Mouse (Mus musculus) layer of hippocampus, adult 9-11 months (tissue): ENCODE results near the gene Kcnq5.
"Not testable (repeated sequence)": the region's sequence is repeated elsewhere in the genome, so short reads cannot be mapped to it uniquely, and the experiment has no call there.

ENCODE experiments used
- DNase-seq: peaks from one replicate; pipeline ENCODE4 v3.0.0; 2022

Kcnq5 gene

DNA sequence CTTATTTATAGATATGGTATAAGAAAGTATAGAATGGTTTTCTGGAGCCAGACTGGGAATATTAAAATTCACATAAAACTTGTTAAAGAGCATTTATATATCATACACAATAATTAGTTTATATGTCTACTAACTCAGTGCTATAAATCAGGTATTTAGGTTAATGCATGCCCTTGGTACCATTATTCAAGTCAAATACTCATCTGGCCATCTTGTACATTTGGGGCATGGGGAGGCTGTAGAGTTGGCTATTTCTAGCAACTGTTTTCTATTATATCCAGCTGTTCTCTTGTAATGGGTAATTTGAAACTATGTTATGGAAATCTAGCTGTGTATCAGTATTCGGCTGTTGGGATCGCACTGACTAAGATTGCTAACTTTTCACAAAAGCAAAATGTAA is 339.3 kb downstream of the Kcnq5 start:
- no peak for DNase-seq

DNA sequence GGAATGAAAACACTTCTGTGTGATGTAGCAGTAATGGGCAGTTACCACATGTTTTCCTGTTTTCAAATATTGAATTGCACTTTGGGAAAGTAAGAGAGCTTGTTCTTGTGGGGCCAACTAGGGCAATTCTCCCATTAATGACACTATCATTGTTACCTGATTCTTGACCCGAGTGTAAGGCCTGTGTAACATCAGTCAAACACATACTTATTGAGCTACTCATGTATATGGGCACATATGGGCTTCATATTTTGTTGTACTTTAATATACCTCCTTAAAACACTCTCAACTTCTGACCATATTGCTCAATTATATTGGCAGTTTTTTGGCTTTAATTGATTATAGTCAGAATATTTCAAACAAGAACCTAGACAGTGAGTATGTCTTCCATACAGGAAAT is 339.7 kb downstream of the Kcnq5 start:
- no peak for DNase-seq

DNA sequence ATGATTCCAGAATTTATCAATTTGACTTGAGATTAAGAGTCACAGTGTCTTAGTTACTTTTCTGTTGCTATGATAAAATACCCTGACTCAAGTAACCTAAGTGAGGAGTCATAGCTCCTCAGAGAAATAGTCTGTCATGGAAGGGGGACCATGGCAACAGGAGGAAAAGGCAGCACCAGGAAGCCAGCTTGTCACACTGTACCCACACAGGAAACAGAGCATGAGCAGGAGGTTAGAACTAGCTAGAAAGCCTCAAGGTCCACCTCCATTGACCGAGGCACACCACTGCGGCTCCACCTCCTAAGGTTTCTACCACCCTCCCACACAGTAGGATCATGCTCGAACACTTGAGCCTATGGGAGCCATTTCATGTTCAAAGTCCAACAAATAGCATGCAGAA is 343.0 kb downstream of the Kcnq5 start:
- no peak for DNase-seq

DNA sequence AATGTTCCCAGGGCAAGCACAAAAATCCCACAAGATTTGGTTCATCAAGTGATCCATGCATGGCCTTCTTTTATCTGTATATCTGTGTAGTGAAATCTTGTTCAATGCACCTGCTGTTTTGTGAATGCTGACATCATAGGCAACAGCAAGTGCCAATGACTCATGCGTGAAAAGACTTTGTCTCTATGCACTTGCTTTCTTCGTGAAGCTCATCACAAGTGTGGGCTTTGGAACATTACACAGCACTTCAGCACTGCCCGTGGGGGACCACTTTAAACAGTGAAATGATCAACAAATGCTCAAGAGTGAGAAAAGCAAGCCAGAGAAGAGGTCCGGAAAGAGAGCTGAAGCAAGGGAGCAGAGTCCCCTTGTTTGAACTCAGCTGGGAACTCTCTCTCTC is 345.1 kb downstream of the Kcnq5 start:
- DNase-seq, result no peak

- no peak for DNase-seq
Measured at GRCm38 (mm10) chr1:21613933-21614332, 347.8 kb downstream of the Kcnq5 start.

GRCm38 (mm10) chr1:21604003-21604402 is 357.7 kb downstream of the Kcnq5 start:
- no peak for DNase-seq

DNA sequence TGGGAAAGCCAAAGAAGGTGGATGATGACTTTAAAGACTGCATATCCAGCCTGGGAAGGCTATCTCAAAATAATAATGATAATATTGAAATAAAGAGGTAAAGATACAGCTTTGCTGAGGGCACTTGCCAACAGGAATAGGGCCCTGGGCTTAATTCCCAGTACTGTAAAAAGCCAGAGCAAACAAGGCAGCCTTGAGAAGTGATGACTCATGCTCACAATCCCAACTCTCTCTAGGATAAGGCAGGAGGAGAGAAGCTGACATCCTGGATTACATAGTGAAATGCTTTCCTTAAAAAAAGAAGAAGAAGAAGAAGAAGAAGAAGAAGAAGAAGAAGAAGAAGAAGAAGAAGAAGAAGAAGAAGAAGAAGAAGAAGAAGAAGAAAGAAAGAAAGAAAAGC is 359.2 kb downstream of the Kcnq5 start:
- no peak for DNase-seq

DNA sequence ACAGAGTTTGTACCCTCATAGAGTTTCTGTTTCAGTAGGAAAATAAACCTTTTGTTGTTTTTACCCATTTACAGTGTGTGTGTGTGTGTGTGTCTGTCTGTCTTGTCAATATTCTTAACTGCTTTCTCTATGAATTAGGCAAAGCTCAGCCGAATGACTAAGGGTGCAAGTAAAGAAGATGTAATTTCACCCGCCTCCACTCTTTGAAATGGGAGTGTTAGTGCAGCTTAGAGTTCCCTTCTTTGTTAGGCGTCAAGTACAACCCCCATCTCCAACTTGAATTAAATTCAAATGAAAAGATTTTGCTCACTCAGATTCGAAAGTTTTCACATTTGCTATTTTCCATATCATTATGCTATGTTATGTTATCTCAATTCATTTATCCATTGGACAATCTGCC is 361.1 kb downstream of the Kcnq5 start:
- DNase-seq, result no peak

DNA sequence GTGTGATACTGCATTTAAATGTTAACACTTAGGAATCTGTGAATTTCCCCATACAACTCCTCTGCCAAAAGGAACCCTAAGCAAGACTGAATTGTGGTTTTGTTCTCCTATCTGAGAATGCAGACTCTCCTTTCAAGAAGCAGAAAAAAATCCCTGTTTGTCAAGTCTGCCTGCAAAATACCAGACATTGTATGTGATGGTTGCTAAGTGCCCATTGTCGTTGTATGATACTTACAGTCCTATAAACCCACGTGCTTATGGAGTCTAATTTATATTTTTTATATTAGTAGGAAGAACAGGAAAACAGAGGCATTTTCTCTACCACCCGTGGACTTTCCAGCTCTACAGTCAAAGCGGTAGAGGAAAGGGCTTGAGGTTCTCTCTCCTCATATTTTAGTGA is 367.9 kb downstream of the Kcnq5 start:
- DNase-seq, result no peak

GRCm38 (mm10) chr1:21567397-21567796 is 394.3 kb downstream of the Kcnq5 start:
- not testable (repeated sequence) for DNase-seq

DNA sequence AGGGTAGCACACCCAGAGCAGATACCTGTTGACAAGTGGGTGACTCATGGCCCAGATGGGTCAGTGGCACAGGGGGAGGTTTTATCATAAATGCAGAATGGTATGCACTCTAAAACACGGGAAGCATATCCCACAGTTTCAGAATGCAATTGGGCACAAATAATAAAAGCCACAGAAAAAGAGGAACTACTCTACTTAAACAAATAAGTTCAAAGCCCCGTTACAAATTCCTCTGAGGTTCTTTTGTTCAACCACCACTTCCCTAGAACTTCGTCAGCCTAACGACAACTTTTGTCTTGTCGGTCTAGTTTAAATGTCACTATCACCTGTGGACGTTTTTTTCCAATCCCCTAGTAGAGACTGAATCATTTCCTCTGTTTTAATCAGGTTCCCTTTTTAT is 407.1 kb downstream of the Kcnq5 start:
- no peak for DNase-seq

GRCm38 (mm10) chr1:21552715-21553114 is 409.0 kb downstream of the Kcnq5 start:
- DNase-seq, result no peak

DNA sequence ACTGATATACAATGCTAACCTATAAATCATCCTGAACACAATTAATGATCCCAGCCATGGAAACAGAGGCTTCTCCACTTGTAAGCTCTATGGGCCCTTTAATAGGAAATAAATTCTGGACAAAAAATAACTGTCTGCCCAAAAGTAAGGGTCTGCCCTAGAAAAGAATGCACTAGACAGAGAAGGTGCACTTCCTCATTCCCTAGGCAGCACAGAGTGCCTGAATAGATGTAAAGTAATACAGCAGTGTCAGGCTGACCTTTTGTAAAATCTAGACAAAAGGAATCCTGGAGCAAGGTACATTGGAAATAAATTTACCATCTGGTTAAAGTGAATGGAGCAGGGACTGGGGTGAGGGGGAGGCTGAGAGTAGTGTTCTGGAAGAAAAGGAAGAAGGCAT is 417.8 kb downstream of the Kcnq5 start:
- no peak for DNase-seq

DNA sequence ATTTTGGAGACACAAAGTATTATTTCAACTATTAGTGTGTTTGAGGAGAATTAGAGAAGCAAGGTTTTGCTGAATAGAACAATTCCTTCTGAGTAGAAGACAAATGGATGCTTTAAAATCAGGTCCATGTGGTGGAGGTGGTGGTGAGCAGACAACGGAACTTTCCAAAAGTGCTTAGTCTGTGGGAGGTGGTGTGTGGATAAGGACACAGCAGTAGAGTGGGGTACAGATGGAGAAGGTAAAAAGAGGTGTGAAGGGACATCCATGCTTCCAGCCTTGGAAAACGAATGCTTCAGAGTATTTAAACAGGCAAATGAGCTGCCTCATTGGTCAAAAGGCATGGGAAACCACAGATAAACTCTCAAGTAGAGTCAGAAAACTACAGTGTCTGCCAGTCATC is 422.3 kb downstream of the Kcnq5 start:
- DNase-seq, result no peak

DNA sequence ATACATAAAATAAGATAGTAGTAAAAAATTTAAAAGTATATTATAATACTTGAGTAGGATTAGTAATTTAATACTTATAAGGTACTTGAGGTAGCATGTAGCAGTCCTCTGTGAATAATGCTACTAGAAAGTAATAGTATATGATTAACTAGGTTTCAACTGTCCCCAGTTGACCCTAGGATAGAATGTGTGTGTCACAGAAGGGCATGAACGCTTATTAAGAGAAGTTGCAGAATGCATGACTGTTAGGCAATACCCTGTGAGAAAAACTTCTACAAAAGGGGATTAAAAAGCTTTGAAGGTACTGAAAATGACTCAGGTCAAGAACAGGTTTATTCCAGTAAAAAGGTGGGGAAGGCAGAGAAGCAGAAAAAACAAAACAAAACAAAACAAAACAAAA is 430.9 kb downstream of the Kcnq5 start:
- DNase-seq, result no peak

- DNase-seq, result no peak
Measured at GRCm38 (mm10) chr1:21521995-21522394, 439.7 kb downstream of the Kcnq5 start.

GRCm38 (mm10) chr1:21521475-21521874 is 440.3 kb downstream of the Kcnq5 start:
- DNase-seq, result no peak

- no peak for DNase-seq
Measured at GRCm38 (mm10) chr1:21520116-21520645, 441.6 kb downstream of the Kcnq5 start.

DNA sequence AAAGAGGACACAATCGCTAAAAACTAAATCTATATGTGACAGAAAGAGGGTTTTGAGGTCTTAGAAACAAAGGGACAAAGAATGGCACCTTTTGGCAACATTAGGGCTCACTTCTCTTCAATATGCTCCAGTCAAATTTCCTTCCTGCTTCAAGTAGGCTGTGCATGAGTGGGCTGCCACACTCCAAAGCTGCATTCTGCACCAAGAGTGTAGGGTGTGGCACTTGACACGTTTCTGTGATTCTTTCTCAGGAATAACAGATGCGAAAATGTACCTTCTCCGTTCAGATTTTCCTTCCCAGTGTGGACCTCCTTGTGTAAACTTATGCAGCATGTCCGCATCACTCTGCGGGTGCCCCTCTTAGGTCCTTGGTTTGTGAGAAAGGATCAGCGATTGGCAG is 455.1 kb downstream of the Kcnq5 start:
- DNase-seq, result no peak

DNA sequence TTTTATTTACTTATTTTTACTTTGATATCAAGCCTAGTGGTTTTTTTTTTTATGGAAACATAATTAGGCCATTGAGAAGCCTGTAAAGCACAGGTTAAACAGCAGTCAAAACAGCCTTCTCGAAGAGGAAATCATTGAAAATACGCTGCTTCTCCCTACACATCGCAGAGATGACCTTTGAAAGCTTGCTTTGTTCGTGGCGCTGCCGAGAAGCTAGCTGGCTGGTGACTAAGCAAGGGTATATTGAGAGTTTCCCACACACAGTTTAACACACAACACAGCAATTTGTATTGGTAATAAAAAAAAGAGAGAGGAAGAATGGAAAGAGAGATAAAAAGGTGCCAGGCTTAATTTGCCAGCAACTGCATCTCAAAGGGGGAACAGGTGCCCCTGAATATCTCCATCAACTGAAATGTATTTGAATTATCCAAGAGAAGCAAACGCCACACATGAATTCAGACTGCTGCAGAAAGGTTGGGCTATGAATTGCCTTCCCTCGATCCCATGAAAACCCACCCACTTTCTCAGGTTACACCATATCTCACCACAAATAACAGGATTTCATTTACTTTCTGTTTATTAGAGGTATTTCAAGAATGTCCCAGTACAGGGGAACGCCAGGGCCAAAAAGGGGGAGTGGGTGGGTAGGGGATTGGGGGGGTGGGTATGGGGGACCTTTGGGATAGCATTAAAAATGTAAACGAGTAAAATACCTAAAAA is 461.8 kb downstream of the Kcnq5 start:
- no peak for DNase-seq

DNA sequence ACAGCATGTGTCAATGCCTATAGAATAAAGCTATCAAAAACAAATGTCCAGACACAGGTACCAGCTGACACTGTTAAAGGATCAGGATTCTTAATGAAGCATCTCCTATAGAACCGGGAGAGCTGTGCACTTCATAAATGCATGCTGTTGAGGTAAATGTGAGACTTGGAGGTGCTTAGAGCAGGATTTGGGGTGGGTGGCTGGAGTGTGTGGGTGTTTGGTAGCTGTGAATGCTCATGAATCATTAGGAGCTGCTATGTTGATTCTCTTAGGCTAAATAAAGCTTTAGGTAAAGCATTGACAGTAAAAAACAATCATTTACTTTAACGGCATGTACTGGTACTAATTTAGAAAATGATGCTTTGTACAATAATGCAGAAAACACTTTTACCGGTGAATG is 465.4 kb downstream of the Kcnq5 start:
- no peak for DNase-seq

DNA sequence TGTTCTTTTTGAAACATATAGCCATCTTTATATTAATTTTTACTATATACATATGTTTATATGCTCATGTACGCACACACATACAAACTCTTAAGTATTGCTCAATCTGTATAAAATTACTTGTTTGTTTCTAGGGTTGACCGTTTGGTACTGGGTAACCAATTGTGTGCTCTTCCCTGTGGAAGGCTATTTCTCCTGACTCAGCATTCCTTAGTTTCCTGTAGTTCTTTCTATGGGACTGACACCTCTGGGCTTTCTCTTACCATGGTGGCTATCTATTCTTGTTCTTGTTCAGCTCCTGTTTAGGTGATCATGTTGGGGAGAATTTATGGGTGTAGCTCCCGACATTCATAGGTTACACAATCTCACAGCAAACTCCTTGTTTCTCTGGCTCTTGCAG is 473.1 kb downstream of the Kcnq5 start:
- no peak for DNase-seq

DNA sequence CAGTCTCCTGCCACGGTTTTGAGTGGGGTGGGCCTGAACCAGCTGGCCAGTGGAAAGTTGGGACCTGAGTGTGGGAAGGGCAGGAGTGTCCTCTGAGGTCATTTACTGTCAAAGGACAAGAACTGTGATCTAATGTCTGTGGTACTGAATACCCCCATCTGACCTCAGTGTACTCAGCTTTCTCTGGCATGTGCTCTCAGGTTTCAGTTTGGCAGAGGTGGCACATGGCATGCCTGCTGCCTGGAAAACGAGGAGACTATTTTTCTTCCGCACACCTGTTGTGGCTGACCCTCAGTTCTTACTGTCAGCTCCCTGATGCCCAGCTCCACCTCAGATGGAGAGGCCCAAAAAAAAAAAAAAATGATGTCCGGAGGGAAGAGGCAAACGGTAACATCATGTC is 475.5 kb downstream of the Kcnq5 start:
- no peak for DNase-seq

DNA sequence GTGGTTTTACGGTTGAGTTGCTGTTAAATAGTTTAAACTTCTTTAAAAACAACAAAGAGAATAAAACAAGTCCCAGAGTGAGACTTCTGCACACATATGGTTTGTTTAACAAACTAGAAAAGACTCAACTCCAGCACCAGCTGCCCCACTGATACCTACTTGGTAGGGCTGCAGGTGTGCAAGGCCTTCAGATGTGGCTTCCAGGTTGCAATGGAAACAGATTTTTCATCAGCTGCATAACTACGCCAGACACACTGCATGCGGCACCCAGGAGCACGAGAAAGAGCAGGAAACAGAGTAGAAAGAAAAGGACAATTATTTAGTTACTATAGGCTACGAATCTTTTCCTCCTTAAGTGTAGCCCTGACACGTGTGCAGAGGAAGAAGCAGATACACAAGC is 492.4 kb downstream of the Kcnq5 start:
- no peak for DNase-seq

- DNase-seq, result peak; percentile 25
Measured at GRCm38 (mm10) chr1:21466431-21466830, 495.3 kb downstream of the Kcnq5 start.
